Mouse (Mus musculus) CH12.LX (cell line): ENCODE measurements around the gene Rbm33. TPM values are rescaled to one million over a fixed set of nuclear protein-coding genes. Genes with fewer than 3 reads are reported as not detected.

ENCODE experiments used
- DNase-seq: peaks from one replicate; pipeline ENCODE4 v3.0.0-alpha.2; 2013; ENCODE audit errors: extremely low read depth
- H3K27ac ChIP-seq: 2 replicates; pipeline ENCODE4 v1.5.1; 2012; ENCODE audit warnings: low read depth, mild to moderate bottlenecking, control low read depth, moderate library complexity; ENCODE audit not compliant: insufficient read depth
- H3K27me3 ChIP-seq: replicated peaks from 2 replicates; pipeline ENCODE3; 2012; ENCODE audit warnings: inconsistent platforms
- H3K36me3 ChIP-seq, 2 experiments: replicated peaks in 1 of 2; 2 replicates each; pipeline versions ENCODE3 to v1.6.1; 2012; ENCODE audit warnings: inconsistent platforms in 1 of 2, low read length in 1 of 2, mild to moderate bottlenecking in 1 of 2, mixed read lengths in 1 of 2, moderate library complexity in 1 of 2; ENCODE audit not compliant: control insufficient read depth in 1 of 2, insufficient read depth in 1 of 2
- H3K4me1 ChIP-seq, 2 experiments: 2 replicates each; pipeline ENCODE4 v1.6.1; 2012; ENCODE audit warnings: inconsistent platforms in 1 of 2, moderate library complexity in 1 of 2; ENCODE audit not compliant: insufficient read depth in 2 of 2, control insufficient read depth in 1 of 2
- H3K4me2 ChIP-seq: 2 replicates; pipeline ENCODE4 v1.6.1; 2012; ENCODE audit warnings: low read depth, mild to moderate bottlenecking, control low read depth; ENCODE audit not compliant: poor library complexity, insufficient read depth, severe bottlenecking
- H3K4me3 ChIP-seq, 3 experiments: fragments of 150-350 bp in 1 of 3; sonication (generic) in 1 of 3; replicated peaks in 1 of 3; 2 replicates each; pipeline versions ENCODE3 to v1.5.1; 2011 to 2012; ENCODE audit warnings: low read depth in 2 of 3, low read length in 2 of 3, mild to moderate bottlenecking in 2 of 3, moderate library complexity in 2 of 3, control low read depth in 1 of 3, improper control_type of control experiment in 1 of 3, inconsistent platforms in 1 of 3, mixed read lengths in 1 of 3; ENCODE audit not compliant: poor library complexity in 1 of 3
- H3K79me2 ChIP-seq: replicated peaks from 2 replicates; pipeline ENCODE4 v1.6.1; 2012; ENCODE audit warnings: mild to moderate bottlenecking, moderate library complexity; ENCODE audit not compliant: control insufficient read depth, poor library complexity, insufficient read depth, severe bottlenecking; ENCODE audit errors: extremely low read depth
- H3K9ac ChIP-seq: 2 replicates; pipeline ENCODE4 v1.6.1; 2012; ENCODE audit warnings: low read depth, mild to moderate bottlenecking, control low read depth, moderate library complexity; ENCODE audit not compliant: insufficient read depth
- H3K9me3 ChIP-seq: replicated peaks from 2 replicates; pipeline ENCODE3; 2012; ENCODE audit warnings: low read length, inconsistent platforms, mixed read lengths
- BHLHE40 ChIP-seq: IDR thresholded peaks from 2 replicates; pipeline ENCODE4 v1.6.1; 2011; ENCODE audit warnings: mild to moderate bottlenecking, low read depth, low read length, improper control_type of control experiment
- CHD1 ChIP-seq: IDR thresholded peaks from 2 replicates; pipeline ENCODE4 v1.6.1; 2012; ENCODE audit warnings: low read depth, low read length, improper control_type of control experiment, inconsistent platforms
- E2F4 ChIP-seq: IDR thresholded peaks from 2 replicates; pipeline ENCODE4 v1.6.1; 2011; ENCODE audit warnings: low read depth, low read length, improper control_type of control experiment; ENCODE audit not compliant: insufficient replicate concordance
- HCFC1 ChIP-seq: IDR thresholded peaks from 2 replicates; pipeline ENCODE4 v1.6.1; 2012; ENCODE audit warnings: low read depth, mild to moderate bottlenecking, inconsistent platforms, low read length, improper control_type of control experiment
- MAFK ChIP-seq: IDR thresholded peaks from 2 replicates; pipeline ENCODE4 v1.6.1; 2011; ENCODE audit warnings: low read length, improper control_type of control experiment; ENCODE audit not compliant: insufficient replicate concordance
- MAZ ChIP-seq: IDR thresholded peaks from 2 replicates; pipeline ENCODE4 v1.6.1; 2012; ENCODE audit warnings: low read depth, mild to moderate bottlenecking, inconsistent platforms, low read length, improper control_type of control experiment, moderate library complexity
- MEF2A ChIP-seq: IDR thresholded peaks from 2 replicates; pipeline ENCODE4 v1.6.1; 2014; ENCODE audit warnings: low read depth, mild to moderate bottlenecking, inconsistent platforms, low read length, improper control_type of control experiment, borderline replicate concordance
- POLR2A ChIP-seq: IDR thresholded peaks from 2 replicates; pipeline ENCODE4 v1.6.1; 2011; ENCODE audit warnings: low read depth, mild to moderate bottlenecking, improper control_type of control experiment, low read length
- RAD21 ChIP-seq: IDR thresholded peaks from 2 replicates; pipeline ENCODE4 v1.6.1; 2011; ENCODE audit warnings: low read depth, mild to moderate bottlenecking, low read length, improper control_type of control experiment, moderate library complexity
- SIN3A ChIP-seq: IDR thresholded peaks from 2 replicates; pipeline ENCODE4 v1.6.1; 2012; ENCODE audit warnings: low read length, improper control_type of control experiment, inconsistent platforms
- SMC3 ChIP-seq: IDR thresholded peaks from 2 replicates; pipeline ENCODE4 v1.6.1; 2011; ENCODE audit warnings: low read depth, low read length, improper control_type of control experiment
- USF1 ChIP-seq: IDR thresholded peaks from 2 replicates; pipeline ENCODE4 v1.6.1; 2014; ENCODE audit warnings: low read depth, mild to moderate bottlenecking, inconsistent platforms, low read length, improper control_type of control experiment
- ZMIZ1 ChIP-seq: IDR thresholded peaks from 2 replicates; pipeline ENCODE4 v1.6.1; 2012; ENCODE audit warnings: low read depth, mild to moderate bottlenecking, inconsistent platforms, low read length, improper control_type of control experiment
- dilution Hi-C: fragments of 300-500 bp; cut with MboI; formaldehyde crosslinking; loops from 2 replicates; pipeline ENCODE4 v1.14.3; 2020; ENCODE audit warnings: low sequenced_read_pairs; ENCODE audit not compliant: extremely low pct_unique_long_range_greater_than_20kb, extremely low pct_ligation_motif_present
- in situ Hi-C: fragments of 300-500 bp; cut with MboI; formaldehyde crosslinking; loops from 3 replicates; pipeline ENCODE4 v1.14.3; 2019; ENCODE audit warnings: low sequenced_read_pairs, low pct_ligation_motif_present, low pct_unique_long_range_greater_than_20kb, mixed read lengths
- polyA plus RNA-seq: library from polyadenylated mRNA; unstranded; fragments of >175 nt; gene quantifications from 2 replicates; pipeline ENCODE4 v1.2.1, GENCODE M21; 2012; ENCODE audit warnings: low read depth; ENCODE audit not compliant: insufficient read length
- total RNA-seq, 2 experiments: library from RNA; depleted of rRNA; stranded (reverse); fragments of 300-350 nt in 1 of 2; fragments of >200 nt in 1 of 2; gene quantifications; 2 replicates each; pipeline ENCODE4 v1.2.3; 2012 to 2014

Gene Rbm33
- total and polyA plus RNA-seq, 3 experiments = 7.4 to 50.3 (median 15.1) TPM

DNA sequence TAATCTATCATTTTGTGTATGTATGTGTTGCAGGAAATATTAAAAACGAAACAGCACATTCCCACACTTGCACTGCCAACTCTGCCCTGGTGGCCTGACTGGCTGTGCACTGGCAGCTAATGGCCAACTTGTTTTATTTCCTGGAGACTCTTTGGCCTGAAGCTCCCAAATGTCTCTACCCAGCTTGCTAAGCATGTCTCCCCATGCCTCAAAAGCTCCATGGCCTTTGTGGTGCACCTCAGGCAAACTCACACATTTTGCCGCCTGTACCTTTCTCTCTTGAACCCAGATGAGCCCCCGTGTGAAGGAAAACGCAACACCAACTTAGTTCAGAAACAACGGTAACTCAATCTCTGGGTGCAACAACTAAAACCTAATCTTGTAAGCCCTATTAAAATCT is 136.2 kb downstream of the Rbm33 start:
- Histone ChIP-seq H3K4me2 (no peak overlapping the region), H3K9me3 (peaks cover 4% of the 10 kb centered on the region), H3K9ac (no peak overlapping the region), H3K79me2 (no peaks in the 10 kb centered on the region), H3K4me3 (no peak overlapping the region), H3K27me3 (no peaks in the 10 kb centered on the region)
- DNase-seq = no peak
- in situ Hi-C loops = loop anchor here (25.0 kb wide), 2 partner anchors 584 to 834 kb away; no protein-coding TSS in a partner anchor
- no peak for TF ChIP-seq MAFK
- TF ChIP-seq MAZ = no peak
- no peak for TF ChIP-seq E2F4
- TF ChIP-seq USF1 = no peak
- TF ChIP-seq ZMIZ1 = no peak
- TF ChIP-seq BHLHE40 = no peak
- TF ChIP-seq, all 38 proteins: peak for 0
- no peaks in the 10 kb centered on the region for H3K36me3 ChIP-seq
- H3K4me1 ChIP-seq = no peaks in the 10 kb centered on the region
- dilution Hi-C loops = no loop called here
- H3K27ac ChIP-seq = no peak overlapping the region

DNA sequence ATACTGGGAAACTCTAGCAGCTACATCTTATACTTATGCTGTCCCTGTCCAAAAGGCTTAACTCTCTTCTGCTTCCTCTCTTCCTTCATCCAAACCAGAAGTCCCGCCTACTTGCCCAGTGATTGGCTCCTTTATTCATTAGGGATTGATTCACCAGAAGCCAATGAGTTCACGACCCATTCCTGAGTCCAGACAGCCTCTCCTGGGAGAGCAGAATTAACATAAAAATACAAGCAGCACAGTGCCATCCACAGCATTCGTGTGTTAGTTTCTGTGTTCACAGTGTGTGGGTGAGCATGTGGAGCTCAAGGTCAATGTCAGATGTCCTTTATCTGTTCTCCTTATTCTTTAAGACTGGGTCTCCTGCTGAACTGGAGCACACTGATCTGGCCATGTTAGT is 136.6 kb downstream of the Rbm33 start:
- H3K27me3 ChIP-seq = no peaks in the 10 kb centered on the region
- TF ChIP-seq RAD21 = no peak
- TF ChIP-seq SMC3 = no peak
- TF ChIP-seq SIN3A = no peak
- no peak for TF ChIP-seq CHD1
- H3K4me1 ChIP-seq = no peaks in the 10 kb centered on the region
- no peaks in the 10 kb centered on the region for H3K79me2 ChIP-seq
- no peak for DNase-seq
- in situ Hi-C loops (loop anchor here (25.0 kb wide), 2 partner anchors 584 to 834 kb away; no protein-coding TSS in a partner anchor), dilution Hi-C loops (no loop called here)
- no peaks in the 10 kb centered on the region for H3K36me3 ChIP-seq
- no peak overlapping the region for H3K9ac ChIP-seq
- H3K4me3 ChIP-seq = no peak overlapping the region
- no peak overlapping the region for H3K27ac ChIP-seq
- H3K9me3 ChIP-seq = peaks cover 8% of the 10 kb centered on the region
- H3K4me2 ChIP-seq = no peak overlapping the region

DNA sequence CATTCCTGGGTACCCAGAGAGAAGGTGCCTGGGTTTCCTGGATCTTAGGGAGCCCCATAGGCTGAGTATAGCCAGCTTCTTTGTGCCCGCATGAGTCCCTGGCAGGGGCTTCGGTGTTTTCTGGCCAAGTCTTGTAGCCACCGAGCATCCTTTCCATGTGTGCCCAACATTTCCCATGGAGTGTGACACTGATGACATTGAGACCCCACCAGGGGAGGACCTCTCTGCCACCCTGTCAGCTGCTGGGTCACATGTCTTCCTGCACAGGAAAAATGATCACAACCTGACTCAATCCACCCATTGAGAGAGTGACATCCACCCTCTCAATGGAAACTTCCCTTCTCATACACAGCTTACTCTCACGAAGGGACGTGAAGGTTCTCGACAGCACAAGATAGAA is 137.6 kb downstream of the Rbm33 start:
- no peak for DNase-seq

More for the DNA sequence above, 137.6 kb downstream of the Rbm33 start:
- dilution Hi-C loops = no loop called here
- H3K79me2 ChIP-seq = no peaks in the 10 kb centered on the region
- H3K27me3 ChIP-seq = no peaks in the 10 kb centered on the region
- no peak overlapping the region for H3K27ac ChIP-seq
- peaks cover 12% of the 10 kb centered on the region for H3K9me3 ChIP-seq
- TF ChIP-seq POLR2A (no peak), CHD1 (no peak), HCFC1 (no peak), E2F4 (no peak), RAD21 (no peak), MEF2A (no peak), USF1 (no peak)
- TF ChIP-seq, all 38 proteins: peak for 0
- in situ Hi-C loops = loop anchor here (25.0 kb wide), 2 partner anchors 583 to 833 kb away; no protein-coding TSS in a partner anchor
- Histone ChIP-seq H3K9ac (no peak overlapping the region), H3K4me2 (no peak overlapping the region), H3K4me1 (no peaks in the 10 kb centered on the region), H3K36me3 (no peaks in the 10 kb centered on the region), H3K4me3 (no peak overlapping the region)
